Mouse (Mus musculus): ENCODE data around the gene Pabpc1l. TPM values are rescaled to one million over a fixed set of nuclear protein-coding genes. Genes with fewer than 3 reads are reported as not detected.

The Pabpc1l gene
- 3.1 and 3.9 TPM in 2 replicates for polyA plus RNA-seq (2012; rRNA removed)

DNA sequence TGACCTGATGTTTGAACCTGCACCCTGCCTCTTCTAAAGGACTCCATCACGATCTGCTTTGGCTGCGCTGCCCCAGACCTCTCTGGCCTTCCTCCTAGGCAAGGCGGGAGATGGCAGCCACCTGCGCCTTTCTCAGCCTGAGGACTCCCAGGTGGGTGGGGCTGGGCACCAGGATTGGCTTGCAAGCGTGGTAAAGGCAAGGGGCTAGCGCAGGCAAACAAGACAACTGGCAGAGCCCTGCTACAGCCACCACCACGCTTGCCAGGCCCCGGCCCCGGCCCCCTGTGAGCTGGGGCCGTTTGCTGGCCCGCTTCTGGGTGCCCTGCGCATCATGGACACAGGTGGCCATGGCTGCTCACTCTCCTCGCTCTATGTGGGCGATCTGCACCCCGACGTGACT, at the start of gene Pabpc1l:
Gene Pabpc1l (plus strand): TSS at position 301 of the 400 bp plus-strand sequence.

DNA sequence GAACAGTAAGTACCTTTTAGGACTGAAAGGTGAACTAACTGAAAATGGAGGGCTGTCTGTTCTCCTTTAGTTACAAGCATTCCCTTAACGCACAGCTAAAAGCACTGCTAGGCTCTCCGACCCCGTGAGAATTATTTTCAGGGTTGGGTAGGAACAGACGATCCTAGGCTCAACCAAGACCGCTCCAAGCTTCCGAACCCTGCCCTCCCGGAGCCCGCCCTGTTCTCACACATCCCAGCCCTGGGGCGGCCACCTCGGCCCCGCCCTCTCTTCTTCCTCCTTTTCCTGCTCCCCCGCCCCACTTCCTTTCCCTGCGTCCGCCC, 30.6 kb upstream of the Pabpc1l start, which contains the start of gene Ywhab:
Gene Ywhab (plus strand): TSS at position 307 of the 323 bp plus-strand sequence.

DNA sequence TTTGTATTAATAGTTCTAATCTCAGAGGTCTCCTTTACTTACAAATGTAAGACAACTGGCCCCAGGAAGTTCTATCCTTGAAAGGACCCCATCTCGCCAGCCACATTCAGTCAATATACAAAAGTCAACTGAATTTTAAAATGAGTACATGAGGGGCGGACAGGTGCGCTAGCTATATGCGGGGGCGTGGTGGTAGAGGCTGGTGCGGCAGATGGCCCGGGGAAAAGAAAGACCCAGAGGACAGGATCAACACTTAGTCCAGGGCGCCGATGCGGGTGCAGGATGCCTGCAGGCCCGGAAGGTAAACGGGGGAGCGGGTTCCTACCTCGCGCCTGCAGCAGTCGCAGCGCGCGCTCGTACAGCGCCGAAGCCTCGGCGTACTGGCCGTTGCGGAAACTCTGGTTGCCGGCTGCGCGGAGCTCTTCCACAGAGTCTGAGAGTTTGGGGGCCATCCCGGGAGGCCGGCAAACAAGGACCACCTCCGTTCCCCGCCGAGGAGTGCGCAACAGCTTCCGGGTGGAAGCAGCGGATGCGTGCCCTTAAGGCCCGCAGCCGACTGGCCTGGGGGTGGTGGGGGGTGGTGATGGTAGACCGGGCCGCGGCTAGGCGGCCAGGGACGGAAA, 45.0 kb downstream of the Pabpc1l start, which contains the start of gene Stk4:
Gene Stk4 (plus strand): TSS at position 181 of the 623 bp plus-strand sequence.

DNA sequence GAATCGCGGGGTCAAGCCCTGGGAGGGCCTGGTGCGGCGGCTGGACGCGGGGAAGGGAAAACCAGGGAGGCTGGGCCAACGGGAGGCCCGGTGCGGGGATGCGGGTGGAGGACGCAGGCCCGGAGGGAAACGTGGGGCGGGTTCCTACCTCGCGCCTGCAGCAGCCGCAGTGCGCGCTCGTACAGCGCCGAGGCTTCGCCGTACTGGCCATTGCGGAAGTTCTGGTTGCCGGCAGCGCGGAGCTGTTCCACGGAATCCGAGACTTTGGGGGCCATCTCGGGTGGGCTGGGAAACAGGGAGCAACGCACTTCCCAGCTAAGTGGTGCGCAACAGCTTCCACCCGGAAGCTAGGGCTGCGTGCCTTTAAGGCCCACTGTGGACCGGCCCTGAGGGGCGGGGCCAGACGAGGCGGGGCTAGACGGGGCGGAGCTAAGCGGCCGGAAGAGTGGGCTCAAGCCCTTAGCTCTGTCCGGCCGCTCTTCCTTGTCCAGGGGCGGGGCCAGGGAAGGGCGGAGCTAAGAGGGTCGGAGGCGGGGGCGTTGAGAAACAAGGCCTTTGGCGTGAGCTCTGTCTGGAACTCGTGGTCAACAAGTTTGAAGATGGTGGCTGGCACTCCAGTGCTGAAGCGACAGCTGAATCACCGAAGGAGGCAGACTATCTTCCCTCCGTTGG, 45.7 kb downstream of the Pabpc1l start, which contains the start of gene Tomm34:
Gene Tomm34 (minus strand): TSS at position 405 of the 672 bp plus-strand sequence.

Other genes starting within 250 kb of the Pabpc1l start
- 0.18 TPM in 2 replicates for gene Ccn5, start 204.6 kb upstream of the Pabpc1l start, polyA plus RNA-seq (2012; rRNA removed)
- gene Kcnk15, start 171.8 kb upstream of the Pabpc1l start, polyA plus RNA-seq (2012; rRNA removed): 0.05 and 0.10 TPM in 2 replicates
- gene Rims4, start 106.8 kb upstream of the Pabpc1l start, polyA plus RNA-seq (2012; rRNA removed): 5.7 and 6.9 TPM in 2 replicates
- 166 and 185 TPM in 2 replicates for gene Ywhab, start 30.5 kb upstream of the Pabpc1l start, polyA plus RNA-seq (2012; rRNA removed)
- 20.1 and 23.7 TPM in 2 replicates for gene Stk4, start 44.9 kb downstream of the Pabpc1l start, polyA plus RNA-seq (2012; rRNA removed)
- 31.5 and 36.4 TPM in 2 replicates for gene Tomm34, start 45.7 kb downstream of the Pabpc1l start, polyA plus RNA-seq (2012; rRNA removed)
- gene Kcns1, start 145.7 kb downstream of the Pabpc1l start, polyA plus RNA-seq (2012; rRNA removed): 0.68 and 1.5 TPM in 2 replicates
- gene Wfdc5, start 157.3 kb downstream of the Pabpc1l start, polyA plus RNA-seq (2012; rRNA removed): not detected in 2 replicates
- gene Wfdc12, start 165.2 kb downstream of the Pabpc1l start, polyA plus RNA-seq (2012; rRNA removed): not detected in 2 replicates
- not detected in 2 replicates for gene Wfdc15a, start 174.7 kb downstream of the Pabpc1l start, polyA plus RNA-seq (2012; rRNA removed)
- gene Wfdc15b, start 196.2 kb downstream of the Pabpc1l start, polyA plus RNA-seq (2012; rRNA removed): not detected in 2 replicates
- gene Svs2, start 213.0 kb downstream of the Pabpc1l start, polyA plus RNA-seq (2012; rRNA removed): not detected in 2 replicates
- gene Svs3b, start 231.2 kb downstream of the Pabpc1l start, polyA plus RNA-seq (2012; rRNA removed): not detected in 2 replicates